Mouse (Mus musculus) T-helper 17 cell (primary cell): Measurements from ENCODE around the gene Ttll3.

ENCODE experiments used
- in situ Hi-C, 2 experiments: fragments of 300-600 bp; cut with MboI, MseI; formaldehyde crosslinking; loops; 1 replicate in 1 of 2; 2 replicates in 1 of 2; pipeline ENCODE4 v1.15.1; 2025; ENCODE audit warnings: high pct_unique_total_duplicates in 2 of 2

Ttll3 gene

DNA sequence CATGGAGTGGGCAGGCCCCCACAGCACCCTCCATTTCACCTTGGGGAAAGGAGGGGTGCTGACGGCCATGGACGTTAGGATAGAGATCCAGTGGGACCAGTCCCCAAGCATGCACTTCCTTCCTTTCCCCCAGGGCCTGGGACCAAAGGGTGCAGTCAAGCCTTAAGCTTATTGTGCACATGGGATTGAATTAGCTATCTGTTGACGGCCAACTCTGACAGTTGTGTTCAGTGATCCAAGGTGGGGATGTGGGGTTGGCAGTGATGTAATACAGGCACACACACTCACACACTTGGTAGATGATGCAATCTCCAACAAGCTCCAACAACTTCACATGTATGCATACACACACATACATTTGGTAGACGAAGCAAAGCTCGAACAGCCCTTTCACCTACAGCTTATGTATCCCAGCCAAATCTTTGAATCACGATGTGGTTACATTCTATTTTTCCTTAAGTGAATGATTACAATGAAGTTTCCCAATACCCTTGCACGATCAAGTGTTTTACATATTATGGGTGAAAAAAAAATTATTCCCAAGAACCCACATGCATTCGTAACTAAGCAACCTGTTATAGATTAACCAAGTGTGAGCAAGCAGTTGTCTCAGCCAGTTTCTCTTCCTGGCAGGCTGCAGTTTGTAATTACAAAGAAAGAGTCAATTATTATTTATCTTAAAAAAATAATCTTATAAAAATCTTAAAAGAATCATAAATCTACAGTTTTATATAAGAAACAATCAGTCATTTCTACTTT is 55.3 kb downstream of the Ttll3 start:
- in situ Hi-C loops, result loop anchor here in 1 of 2 experiments (5.0 kb wide), 2 partner anchors 83 to 628 kb away; no protein-coding TSS in a partner anchor

DNA sequence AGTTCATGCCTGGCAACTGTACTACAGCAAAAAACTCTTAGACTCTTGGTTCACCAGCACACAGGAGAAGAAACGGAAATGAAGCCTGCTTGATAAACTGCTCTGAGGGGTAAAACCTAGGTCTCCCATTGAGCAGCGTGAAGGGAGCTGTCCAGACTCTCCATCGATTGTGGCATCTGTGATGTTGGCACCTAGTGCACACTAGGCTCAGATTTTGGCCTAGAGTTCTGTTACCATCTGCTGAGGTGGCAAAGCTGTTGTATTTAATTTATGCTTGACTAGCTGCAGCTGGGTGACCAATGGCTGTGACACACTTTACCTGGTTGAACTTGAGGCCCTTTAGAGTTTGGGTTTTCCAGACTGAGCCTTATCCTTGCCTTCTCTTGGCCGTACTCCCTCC is 58.6 kb downstream of the Ttll3 start:
- in situ Hi-C loops, result no loop called here

DNA sequence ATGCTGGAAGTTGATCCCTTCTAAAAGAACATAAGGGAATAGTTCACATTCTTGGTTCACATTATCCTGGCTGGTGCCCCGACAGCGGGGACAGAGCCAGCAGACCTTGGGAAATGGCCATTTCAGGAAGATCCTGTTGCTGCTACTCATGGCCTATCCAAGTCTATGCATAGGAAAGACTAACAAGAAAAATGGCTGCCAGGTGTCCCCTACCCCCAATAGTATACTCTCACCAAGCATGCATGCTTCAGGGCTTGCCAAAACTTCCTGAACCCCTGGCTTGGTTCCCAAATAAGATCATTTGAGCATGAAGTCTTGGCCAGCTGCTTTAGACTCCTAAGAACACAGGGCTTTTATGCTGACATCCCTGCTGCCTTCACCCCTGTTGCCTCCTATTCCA is 62.8 kb downstream of the Ttll3 start:
- in situ Hi-C loops, result no loop called here

DNA sequence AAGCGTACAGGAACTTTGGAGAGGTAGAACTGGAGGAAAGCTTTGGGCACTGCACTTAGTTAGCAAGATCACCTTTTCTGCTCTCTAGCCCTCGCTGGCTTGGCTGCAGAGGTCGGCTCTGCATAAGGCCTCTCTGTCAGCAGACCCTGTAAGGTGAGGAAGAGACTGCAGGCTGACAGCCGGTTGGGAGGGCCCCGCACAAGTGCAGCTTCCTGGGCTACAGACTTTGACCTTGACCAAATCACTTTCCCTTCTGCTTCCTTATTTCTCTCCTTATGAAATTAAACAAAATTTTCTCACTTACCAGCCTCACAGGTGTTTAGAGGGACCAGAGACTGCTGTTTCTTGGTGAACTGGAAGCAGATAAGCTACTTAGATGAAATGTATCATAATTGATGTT is 65.9 kb downstream of the Ttll3 start:
- in situ Hi-C loops, result no loop called here

DNA sequence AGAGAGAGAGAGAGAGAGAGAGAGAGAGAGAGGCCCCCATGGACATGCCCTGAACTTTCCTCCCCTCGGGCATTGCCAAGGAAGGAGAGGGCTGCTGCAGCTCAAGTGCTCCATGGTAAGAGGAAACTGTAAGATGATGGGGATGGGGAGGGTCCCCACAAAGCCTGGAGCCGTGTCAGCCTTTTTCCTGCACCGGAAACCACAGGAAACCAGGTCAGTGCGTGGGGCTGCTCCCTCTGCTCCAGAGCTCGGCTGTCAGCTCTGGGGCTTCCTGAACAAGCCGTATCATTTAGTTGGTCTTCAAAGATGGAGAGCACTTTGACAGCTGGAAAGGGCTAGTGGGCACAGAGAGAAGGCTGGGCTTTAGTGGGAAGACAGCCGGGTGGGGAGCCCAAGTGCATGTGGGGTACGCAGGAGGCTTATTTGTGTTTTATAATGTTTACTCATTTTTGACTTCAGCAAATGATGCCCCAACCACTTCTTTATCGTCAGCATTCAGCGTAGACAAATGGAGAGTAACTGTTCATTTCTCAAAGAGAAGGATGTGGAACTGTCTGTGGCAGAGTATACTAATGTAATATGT is 69.0 kb downstream of the Ttll3 start, which contains the start of gene Il17re:
Gene Il17re, plus strand, starts transcription at position 533 of the 583 bp plus-strand sequence.
- in situ Hi-C loops, result no loop called here

DNA sequence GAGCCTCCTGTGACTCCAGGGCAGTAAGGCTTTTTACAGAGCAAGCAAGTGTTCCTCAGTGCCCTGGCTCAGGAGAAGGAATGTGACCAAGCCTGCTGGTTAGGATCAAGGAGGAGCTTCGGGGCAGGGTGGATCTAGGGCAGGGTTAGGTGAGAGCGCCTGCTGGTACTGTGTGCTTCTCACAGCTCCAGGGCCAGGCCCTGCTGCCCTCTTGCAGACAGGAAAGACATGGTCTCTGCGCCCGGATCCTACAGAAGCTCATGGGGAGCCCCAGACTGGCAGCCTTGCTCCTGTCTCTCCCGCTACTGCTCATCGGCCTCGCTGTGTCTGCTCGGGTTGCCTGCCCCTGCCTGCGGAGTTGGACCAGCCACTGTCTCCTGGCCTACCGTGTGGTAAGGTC is 69.6 kb downstream of the Ttll3 start:
- in situ Hi-C loops, result no loop called here

DNA sequence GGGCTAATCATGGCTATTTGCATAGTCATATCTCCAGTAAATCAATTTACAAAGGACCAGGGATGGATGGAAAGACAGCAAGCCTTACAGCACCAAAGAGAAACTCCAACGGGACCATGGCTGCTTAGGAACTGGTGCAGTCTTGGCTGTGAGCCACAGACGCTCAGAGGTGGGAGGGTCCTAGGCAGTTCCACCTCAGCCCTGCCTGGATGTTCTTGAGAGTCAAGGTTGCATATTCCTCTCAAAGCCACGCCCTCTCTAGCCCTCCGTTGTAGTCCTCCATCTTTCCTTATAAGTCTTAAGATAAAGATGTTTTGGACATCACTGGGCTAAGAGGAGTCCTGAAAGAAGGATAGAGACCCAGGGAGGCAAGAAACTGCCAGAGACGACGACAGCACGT is 75.0 kb downstream of the Ttll3 start:
- in situ Hi-C loops, result no loop called here
